Mouse (Mus musculus) megakaryocyte progenitor cell, adult 5-6 weeks (primary cell): ENCODE measurements at regions not wholly inside any gene's neighbourhood (a gene's known extent, or its start where the extent isn't known, plus 50 kb on each side); places are given as distances from the start of the nearest gene placed in this dataset.
A peak's percentile ranks its signal among the peaks of the same experiment; 100 is the strongest.

ENCODE experiments used
- ATAC-seq: replicated peaks from 2 replicates; pipeline ENCODE4 v1.8.0; 2016; ENCODE audit warnings: mild to moderate bottlenecking, moderate TSS enrichment, inconsistent platforms; ENCODE audit not compliant: poor library complexity

DNA sequence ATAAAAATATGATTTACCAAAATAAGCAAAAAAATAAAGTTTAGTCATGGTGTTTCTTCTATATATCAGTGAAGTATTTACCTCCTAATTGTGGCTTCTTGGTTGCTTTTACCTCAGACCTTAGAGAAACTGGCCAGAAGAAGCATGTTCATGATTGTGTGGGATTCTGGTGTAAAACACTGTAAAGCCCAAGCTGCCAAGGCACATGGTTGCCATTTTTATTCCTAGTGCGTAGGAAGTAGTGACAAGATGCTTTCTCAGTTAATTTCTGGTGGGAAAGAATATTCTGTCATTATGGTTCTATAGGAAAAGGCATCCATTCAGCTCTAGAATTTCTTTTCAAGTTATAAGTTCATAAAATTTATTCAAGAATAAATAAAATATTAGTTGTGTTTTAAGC, 805.2 kb downstream of the Olfm4 start:
- no peak for ATAC-seq

DNA sequence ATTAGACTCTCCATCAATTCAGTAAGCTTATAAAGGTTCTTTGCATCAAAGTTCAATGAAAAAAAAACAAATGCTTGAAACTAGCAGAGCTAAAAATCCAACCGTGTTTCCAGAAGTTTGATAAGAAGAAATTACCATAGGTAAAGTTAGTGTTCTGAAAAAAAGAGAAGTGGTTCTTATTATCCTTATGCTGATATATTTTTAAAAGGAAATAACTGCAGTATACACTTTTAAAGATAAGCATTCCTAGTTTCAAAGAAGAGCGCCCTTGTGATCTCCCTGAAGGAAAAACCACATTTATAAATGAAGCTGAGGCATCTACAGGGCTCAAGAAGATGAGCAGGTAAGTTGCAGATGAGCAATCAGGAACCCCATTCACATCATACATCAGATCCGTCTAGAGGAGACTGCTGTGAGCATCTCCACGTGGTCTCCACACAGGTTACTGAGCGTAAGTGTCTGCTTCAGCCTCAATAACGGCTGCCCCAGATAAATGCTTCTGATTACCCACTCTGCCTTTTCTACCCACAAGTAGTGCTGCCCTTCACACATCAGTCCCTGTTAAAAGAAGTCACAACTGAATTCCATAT, 815.6 kb downstream of the Olfm4 start:
- ATAC-seq: no peak

DNA sequence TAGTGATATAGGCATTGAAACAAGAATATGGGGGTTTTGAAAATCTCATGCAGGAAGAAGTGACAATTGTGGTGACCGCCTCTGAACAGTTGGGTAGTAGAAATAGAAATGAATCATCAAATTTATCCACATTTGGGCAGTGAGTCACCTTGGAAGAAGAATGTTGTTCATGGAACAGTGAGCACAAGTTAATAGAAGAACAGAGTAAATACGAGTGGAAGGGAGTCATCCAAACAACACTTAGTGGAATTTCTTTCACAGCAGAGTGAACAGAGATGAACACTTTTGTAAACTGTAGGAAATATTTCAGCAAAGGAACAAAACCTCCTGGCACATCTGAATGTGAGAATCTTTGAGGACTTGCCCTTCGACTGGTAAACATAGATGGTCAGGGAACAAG, 846.6 kb downstream of the Olfm4 start:
- no peak for ATAC-seq

DNA sequence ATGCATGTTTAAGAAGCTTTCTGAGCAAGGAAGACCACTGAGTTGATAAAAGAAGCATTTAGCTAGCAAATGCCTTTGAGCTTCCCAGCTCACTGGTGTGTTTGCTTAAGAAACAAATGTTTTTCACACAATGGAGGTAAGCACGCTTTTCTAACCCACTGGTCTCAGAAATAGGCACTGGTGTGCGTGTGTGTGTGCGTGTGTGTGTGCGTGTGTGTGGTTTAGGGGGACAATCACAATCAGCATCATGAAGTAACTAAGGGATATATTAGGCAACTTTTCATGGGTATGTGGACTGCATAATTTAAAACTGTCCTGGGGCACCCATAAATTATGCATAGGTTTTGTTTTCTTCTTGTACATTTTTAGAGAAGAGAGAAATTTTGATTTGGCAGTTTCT, 860.7 kb downstream of the Olfm4 start:
- ATAC-seq: no peak

DNA sequence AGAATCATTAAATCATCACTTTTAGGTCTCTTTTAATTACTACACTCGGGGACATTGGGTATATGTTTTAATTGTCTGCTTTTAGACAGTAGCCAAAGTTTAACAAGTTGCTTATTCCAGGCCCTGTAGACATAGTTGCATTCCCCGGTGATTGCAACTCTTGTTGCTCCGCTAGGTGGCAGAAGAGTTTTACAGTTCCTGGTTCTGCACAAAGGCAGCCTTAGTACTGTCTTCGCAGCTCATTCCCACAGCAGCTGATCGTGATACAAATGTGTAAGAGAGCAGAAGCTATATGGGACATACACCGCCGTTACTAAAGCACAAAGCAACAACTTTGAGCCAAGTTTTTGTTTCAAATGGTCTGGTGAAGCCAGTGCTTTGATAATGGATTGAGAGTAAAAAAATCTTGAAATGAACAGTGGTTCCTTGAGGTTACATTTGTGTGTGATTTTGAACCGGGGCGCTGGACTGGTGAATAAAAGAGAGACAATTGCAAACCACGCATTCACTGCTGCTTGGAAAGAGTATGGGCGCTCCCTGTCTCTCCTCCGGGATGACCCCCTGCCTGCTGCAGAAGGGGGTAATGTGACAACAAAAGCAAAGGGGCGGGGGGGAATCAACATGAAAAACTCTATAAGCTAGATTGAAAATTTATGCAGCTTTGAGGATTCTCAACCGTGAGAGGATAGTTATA, 861.8 kb downstream of the Olfm4 start:
- ATAC-seq: peak; percentile 61

DNA sequence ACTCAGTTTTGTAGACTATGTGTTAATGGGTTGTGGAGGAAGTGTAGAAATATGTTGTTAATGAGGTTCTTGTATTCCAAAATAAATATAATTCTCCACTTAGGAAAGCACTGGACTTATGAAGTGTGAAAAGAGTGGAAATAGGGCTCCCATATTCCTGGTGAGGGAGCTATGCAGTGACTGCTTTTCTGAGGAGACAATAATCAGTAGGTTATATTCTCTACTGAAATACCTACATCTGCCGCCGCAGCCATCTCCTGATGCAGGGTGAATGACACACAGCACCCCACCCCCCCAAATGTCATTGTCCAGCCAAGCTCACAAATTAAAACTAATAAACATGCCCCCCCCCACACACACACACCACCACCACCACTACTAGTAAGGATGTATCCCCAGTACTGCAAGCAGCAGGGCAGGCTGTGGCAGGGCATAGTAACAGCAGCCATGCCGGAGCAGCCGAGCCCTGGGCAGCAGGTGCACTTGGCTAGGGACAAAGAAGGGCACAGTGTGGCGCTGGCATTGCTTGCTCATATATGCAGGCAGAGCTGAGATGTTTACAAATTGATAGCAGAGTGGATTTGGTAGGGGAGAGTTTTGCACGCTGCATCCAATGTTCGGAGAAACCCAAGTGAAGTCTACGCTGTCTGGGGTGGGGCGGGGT, 862.7 kb downstream of the Olfm4 start:
- no peak for ATAC-seq
